Mouse (Mus musculus) liver, embryonic 14.5 days (tissue): ENCODE data around the gene Flrt1. TPM values are rescaled to one million over a fixed set of nuclear protein-coding genes. Genes with fewer than 3 reads are reported as not detected.

ENCODE experiments used
- ATAC-seq: fragments of 200-750 bp; cut with Nextera tagmentation; 2 replicates; pipeline ENCODE4 v1.8.0; 2017; ENCODE audit warnings: moderate number of reproducible peaks, mild to moderate bottlenecking, moderate library complexity; ENCODE audit not compliant: insufficient read depth
- DNase-seq, 3 experiments: peaks; one replicate each; pipeline ENCODE4 v3.0.0-alpha.2; 2012 to 2013; ENCODE audit warnings: low read depth in 3 of 3, low spot score in 3 of 3
- H3K27ac ChIP-seq: fragments of 300-500 bp; sonication (generic); 2 replicates; pipeline ENCODE4 v1.5.1; 2014; ENCODE audit warnings: moderate library complexity, mild to moderate bottlenecking, control low read depth, inconsistent platforms
- H3K27me3 ChIP-seq: fragments of 300-500 bp; sonication (generic); 2 replicates; pipeline ENCODE4 v1.6.1; 2014; ENCODE audit warnings: mild to moderate bottlenecking, low read length, moderate library complexity; ENCODE audit not compliant: control insufficient read depth, insufficient read depth
- H3K36me3 ChIP-seq: fragments of 300-500 bp; sonication (generic); replicated peaks from 2 replicates; pipeline ENCODE4 v1.6.1; 2014; ENCODE audit warnings: low read depth; ENCODE audit not compliant: control insufficient read depth, insufficient read depth
- H3K4me1 ChIP-seq, 2 experiments: fragments of 200-500 bp in 1 of 2; fragments of 300-500 bp in 1 of 2; sonication (generic) in 1 of 2; replicated peaks; 2 replicates each; pipeline ENCODE4 v1.6.1; 2012 to 2014; ENCODE audit warnings: antibody characterized with exemption in 1 of 2, inconsistent platforms in 1 of 2, low read length in 1 of 2; ENCODE audit not compliant: control insufficient read depth in 2 of 2, insufficient read depth in 2 of 2
- H3K4me2 ChIP-seq: fragments of 300-500 bp; sonication (generic); 2 replicates; pipeline ENCODE4 v1.6.1; 2014; ENCODE audit warnings: low read depth, mild to moderate bottlenecking, control low read depth, moderate library complexity
- H3K4me3 ChIP-seq, 2 experiments: fragments of 200-500 bp in 1 of 2; fragments of 300-500 bp in 1 of 2; sonication (generic) in 1 of 2; 2 replicates each; pipeline ENCODE4 v1.5.1; 2012 to 2014; ENCODE audit warnings: low read depth in 2 of 2, low read length in 2 of 2, mild to moderate bottlenecking in 2 of 2, control low read depth in 1 of 2, inconsistent platforms in 1 of 2, moderate library complexity in 1 of 2; ENCODE audit not compliant: insufficient read depth in 1 of 2
- H3K9ac ChIP-seq: fragments of 300-500 bp; sonication (generic); replicated peaks from 2 replicates; pipeline ENCODE4 v1.6.1; 2014; ENCODE audit warnings: mild to moderate bottlenecking, control low read depth, moderate library complexity
- H3K9me3 ChIP-seq: fragments of 300-500 bp; sonication (generic); 2 replicates; pipeline ENCODE4 v1.6.1; 2016; ENCODE audit warnings: low read length, mixed read lengths; ENCODE audit not compliant: control insufficient read depth
- CTCF ChIP-seq: IDR thresholded peaks from 2 replicates; pipeline ENCODE4 v1.5.1; 2016; ENCODE audit warnings: antibody characterized with exemption, low read depth, control low read depth
- EP300 ChIP-seq: IDR thresholded peaks from 2 replicates; pipeline ENCODE4 v1.6.1; 2016; ENCODE audit warnings: antibody characterized with exemption, low read depth
- WGBS: fragments of 180-500 bp; shearing (Covaris S2); extraction: QIAGEN DNeasy Blood & Tissue Kit; methylation state at CpG from one replicate; pipeline ENCODE4 v1.1.7; 2014; ENCODE audit not compliant: insufficient replicate concordance; 5-methylcytosine and 5-hydroxymethylcytosine counted together
- polyA plus RNA-seq, 2 experiments: library from polyadenylated mRNA; depleted of rRNA in 1 of 2; stranded (reverse) in 1 of 2; unstranded in 1 of 2; fragments of >200 nt; fragmentation: Nextera tagmentation in 1 of 2; extraction: Ambion mirVana in 1 of 2; gene quantifications; 2 replicates each; pipeline versions ENCODE4 v1.2.1 to v1.2.3; 2012 to 2014

Gene Flrt1
- polyA plus RNA-seq, 2 experiments = 0.01 to 0.09 TPM

DNA sequence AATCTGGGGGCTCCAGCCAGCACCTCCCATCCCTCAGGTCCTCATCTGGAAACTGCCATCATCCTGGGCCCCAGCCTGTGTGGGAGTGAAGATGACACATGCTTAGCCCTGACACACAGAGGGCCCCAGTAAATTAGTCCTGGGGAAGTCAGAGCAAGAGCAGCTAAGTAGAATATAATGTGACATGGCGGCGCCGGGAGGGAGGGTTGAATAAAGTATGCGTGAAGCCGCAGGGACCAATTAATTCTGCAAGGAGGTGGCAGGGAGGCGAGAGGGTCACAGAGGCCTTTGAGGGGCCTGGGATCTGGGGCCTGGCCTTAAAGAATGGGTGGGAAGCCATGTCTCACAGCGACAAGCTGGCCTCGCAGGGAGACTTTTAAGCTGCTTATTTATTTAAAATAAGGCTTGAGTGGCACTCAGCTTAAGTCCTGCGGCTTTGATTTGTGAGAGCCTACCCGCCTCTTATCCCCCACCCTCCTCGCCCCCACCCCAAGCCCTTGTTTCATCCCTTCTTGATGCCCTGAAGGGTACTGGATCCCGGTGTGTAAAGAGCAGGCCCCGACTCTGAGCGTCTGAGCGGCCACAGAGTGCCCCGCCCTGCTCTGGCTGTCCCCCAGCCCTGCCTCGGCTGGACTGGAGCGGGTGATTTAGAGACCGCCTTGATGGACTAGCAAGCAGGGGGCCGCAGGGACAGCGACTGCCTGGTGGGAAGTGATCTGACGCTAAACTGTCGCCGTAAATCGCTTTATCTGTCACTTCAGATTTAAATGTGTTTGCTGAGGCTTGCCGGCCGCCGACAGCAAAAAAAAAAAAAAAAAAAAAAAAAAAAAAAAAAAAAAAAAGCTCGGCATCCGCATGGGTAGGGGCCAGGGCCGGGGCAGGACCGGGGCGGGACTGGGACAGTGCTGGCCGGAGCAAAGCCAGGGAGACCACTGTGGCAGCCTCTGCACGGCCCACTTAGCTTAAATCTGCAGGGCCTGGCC is 35.5 kb downstream of the Flrt1 start:
- 19% methylated on average over 35 of the region's 35 CpGs for WGBS
- no peak overlapping the region for H3K4me3 ChIP-seq
- peaks cover 19% of the 10 kb centered on the region for H3K27me3 ChIP-seq
- TF ChIP-seq EP300 (no peak), CTCF (no peak)
- no peak overlapping the region for H3K27ac ChIP-seq
- 0 out of 2 replicates have a peak overlapping the region, but pooled peaks have one; percentile 11 for H3K4me2 ChIP-seq
- ATAC-seq (no peak), DNase-seq (no peak)
- peaks cover 11 to 16% of the 10 kb centered on the region in 2 experiments for H3K4me1 ChIP-seq
- H3K9ac ChIP-seq = no peak overlapping the region
- no peaks in the 10 kb centered on the region for H3K9me3 ChIP-seq
- H3K36me3 ChIP-seq = no peaks in the 10 kb centered on the region

DNA sequence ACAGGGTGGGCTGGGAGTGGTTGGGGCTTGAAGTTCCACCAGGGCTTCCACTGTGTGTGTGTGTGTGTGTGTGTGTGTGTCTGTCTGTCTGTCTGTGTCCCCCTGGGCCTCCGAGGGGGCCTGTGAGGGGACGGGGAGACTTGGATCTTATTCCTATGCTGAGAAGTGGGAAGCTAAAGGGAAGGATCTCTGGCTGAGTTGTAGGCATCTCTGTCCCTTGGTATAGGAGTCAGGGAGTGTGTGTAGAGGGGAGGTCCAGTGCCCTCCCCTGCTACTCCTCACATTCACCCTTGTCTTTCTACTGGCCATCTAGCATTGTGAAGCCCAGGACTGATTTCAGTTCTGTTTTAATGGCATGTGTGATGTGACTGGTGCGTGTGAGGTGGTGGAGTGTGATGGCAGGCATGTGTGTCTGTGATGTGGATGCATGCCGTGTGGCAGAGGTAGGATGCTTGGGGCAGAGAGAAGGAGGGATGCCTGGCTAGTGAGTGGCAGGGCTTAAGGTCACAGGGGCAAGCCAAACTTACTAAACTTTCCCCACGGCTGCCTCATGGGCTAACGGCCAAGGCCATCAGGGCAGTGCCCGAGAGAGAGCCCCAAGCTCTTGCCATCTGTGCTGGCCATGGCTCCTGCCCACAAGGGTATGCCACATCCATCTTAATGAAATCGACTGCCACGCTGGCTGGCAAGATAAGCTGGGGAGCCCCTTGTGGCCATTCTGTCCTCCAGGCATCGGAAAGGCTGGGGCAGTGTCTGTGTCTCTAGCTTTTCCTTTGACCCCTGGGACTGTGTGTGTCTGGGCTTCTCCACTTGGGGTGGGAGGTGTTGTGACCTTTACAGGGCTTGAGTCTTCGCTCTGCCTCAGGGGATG is 36.6 kb downstream of the Flrt1 start:
- no peak for ATAC-seq
- peaks cover 11 to 16% of the 10 kb centered on the region in 2 experiments for H3K4me1 ChIP-seq
- H3K27me3 ChIP-seq = peaks cover 19% of the 10 kb centered on the region
- H3K36me3 ChIP-seq = no peaks in the 10 kb centered on the region
- no peak overlapping the region for H3K27ac ChIP-seq
- WGBS = 58% methylated on average over 11 of the region's 11 CpGs
- no peak overlapping the region; the same call in 1 of the 2 replicates for H3K9ac ChIP-seq
- no peak overlapping the region for H3K4me3 ChIP-seq
- TF ChIP-seq CTCF (no peak; the same call in 1 of the 2 replicates), EP300 (no peak)
- no peak overlapping the region for H3K4me2 ChIP-seq
- DNase-seq = no peak
- H3K9me3 ChIP-seq = no peaks in the 10 kb centered on the region

DNA sequence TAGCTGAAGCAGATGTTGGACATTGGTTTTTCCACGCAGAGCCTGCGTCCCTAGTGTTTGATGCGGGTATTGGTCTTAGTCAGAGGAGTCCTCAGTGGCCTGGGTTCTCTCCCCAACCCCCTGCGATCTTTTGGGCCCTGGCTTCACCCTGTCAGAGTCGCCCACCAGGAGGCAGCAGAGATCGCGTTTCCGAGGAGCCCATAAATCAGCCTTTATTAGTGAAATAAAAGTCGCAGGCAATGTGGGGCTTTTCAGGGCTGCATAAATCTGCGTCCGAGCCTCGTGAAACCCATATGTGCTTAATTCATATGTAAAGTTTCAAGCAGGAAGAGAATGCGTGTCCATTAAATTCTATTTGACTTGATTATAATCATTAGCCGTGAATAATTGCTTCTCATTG is 37.4 kb downstream of the Flrt1 start:
- Histone ChIP-seq H3K4me1 (peaks cover 11 to 16% of the 10 kb centered on the region in 2 experiments), H3K4me3 (no peak overlapping the region), H3K27me3 (peaks cover 19% of the 10 kb centered on the region), H3K9ac (no peak overlapping the region), H3K27ac (no peak overlapping the region), H3K36me3 (no peaks in the 10 kb centered on the region), H3K9me3 (no peaks in the 10 kb centered on the region), H3K4me2 (peak overlapping the region; percentile 59)
- 7% methylated on average over 14 of the region's 14 CpGs for WGBS
- TF ChIP-seq CTCF (peak; percentile 90), EP300 (no peak)
- peak in 1 of 3 experiments; percentile 28 for DNase-seq
- ATAC-seq = 0 out of 2 replicates have a peak, but pooled peaks have one; percentile 24

DNA sequence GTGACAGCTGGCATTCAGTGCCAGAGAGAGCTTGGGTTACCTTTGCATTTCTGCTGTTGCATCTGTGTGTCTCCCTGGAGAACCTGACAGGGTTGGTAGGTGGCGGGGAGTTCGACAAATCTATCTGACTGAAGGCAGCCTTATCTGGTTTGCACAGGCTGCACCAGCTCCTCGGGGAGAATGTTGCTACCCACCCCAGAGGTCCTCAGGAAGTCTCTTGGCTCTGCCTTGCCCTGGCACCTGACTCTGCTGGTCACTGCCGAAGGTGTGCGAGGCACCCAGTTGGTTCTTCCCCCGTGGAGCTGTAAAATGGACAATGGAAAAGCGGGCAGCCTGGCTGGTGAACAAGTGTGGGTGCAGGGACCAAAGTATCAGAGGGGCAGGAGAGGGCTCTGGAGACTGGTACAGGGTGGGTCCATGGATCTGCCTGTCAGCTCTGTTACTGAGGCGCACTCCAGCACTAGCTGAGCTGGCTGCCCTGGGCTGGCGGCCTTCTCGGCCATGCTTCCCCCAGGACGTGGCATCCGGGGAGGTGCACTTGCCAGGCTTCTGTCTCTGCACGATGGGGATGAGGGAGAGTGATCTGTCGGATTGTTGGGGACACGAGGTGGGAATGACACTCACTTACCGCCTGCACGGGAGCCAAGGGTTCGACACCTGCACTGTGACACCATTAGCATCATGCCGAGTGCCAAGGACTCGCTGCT is 38.0 kb downstream of the Flrt1 start:
- Histone ChIP-seq H3K4me3 (no peak overlapping the region), H3K9ac (peak overlapping the region; percentile 45), H3K36me3 (no peaks in the 10 kb centered on the region), H3K4me2 (peak overlapping the region; percentile 59), H3K9me3 (no peaks in the 10 kb centered on the region), H3K27me3 (peaks cover 19% of the 10 kb centered on the region), H3K4me1 (peaks cover 11 to 16% of the 10 kb centered on the region in 2 experiments), H3K27ac (peak overlapping the region; percentile 34)
- WGBS = 22% methylated on average over 20 of the region's 20 CpGs
- TF ChIP-seq EP300 (peak; percentile 56), CTCF (no peak)
- ATAC-seq = peak; percentile 82
- DNase-seq = peak; percentile 49 to 52 (median 49)
